Mouse (Mus musculus) B cell, adult 67 days (primary cell): ENCODE data around the gene Stx19. TPM values are rescaled to one million over a fixed set of nuclear protein-coding genes. Genes with fewer than 3 reads are reported as not detected.

ENCODE experiments used
- total RNA-seq, 2 experiments: library from RNA; stranded (reverse); gene quantifications; 4 replicates each; pipeline ENCODE4 v1.2.4; 2023

Gene Stx19
- not detected for total RNA-seq

GRCm38 (mm10) chr16:62814491-62814890 is at the start of gene Stx19:
TSS of gene Stx19 (plus strand) at chr16:62814676.

GRCm38 (mm10) chr16:62786621-62787331 is 27.7 kb upstream of the Stx19 start, which contains the start of gene Nsun3:
TSS of gene Nsun3 (minus strand) at chr16:62786818.

GRCm38 (mm10) chr16:62846498-62847312 is 32.2 kb downstream of the Stx19 start, which contains the start of gene Arl13b:
TSS of gene Arl13b (minus strand) at chr16:62847040.

GRCm38 (mm10) chr16:62854191-62855068 is 40.0 kb downstream of the Stx19 start, which contains the start of gene Pros1:
TSS of gene Pros1 (plus strand) at chr16:62854307.

Other genes starting within 250 kb of the Stx19 start
- 10 to 100 TPM; 12.8 to 20.4 TPM for gene Nsun3, start 27.9 kb upstream of the Stx19 start, total RNA-seq
- gene Arl13b, start 32.4 kb downstream of the Stx19 start, total RNA-seq = 10 to 100 TPM; 19.3 to 25.5 TPM
- gene Pros1, start 39.6 kb downstream of the Stx19 start, total RNA-seq = not detected